Mouse (Mus musculus): ENCODE data around the gene Cyp2b13.
"Not testable (repeated sequence)": the region's sequence is repeated elsewhere in the genome, so short reads cannot be mapped to it uniquely, and the experiment has no call there.

DNA sequence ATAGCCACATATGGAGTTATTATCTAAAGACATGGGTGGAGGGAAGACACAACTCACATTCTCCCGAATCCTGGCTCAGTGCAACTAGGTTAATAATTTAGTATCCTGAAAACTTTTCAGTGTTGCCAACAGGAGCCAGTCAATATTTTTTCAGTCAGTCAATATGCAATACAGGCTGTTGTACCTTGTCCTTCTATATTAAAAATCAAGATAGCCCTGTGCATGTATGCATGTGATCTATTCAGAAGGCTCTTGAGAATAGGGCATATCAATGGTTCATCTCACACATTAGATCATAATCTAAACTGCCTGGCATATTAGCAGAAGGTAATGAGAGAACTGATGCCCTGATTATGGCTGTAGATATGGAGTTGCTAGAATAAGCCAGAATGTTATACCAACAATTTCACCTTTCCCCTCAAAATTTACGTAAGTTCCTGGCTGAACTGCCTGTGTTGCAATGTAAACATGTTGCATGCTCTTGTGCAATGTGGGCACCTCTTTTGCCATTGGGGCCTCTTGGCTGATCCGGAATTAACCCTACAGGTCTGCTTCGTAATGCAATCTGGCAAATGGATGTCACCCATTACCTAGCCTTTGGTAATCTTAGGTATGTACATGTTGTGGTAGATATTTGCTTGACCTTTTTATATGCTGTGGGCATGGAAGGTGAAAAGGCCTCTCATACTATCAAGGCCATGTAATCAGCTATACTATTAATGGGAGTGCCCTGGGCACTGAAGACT is 6.2 kb upstream of the Cyp2b13 start:
- TF ChIP-seq GATA1, TAL1 (IDR thresholded peaks at IDR 0.05; ENCODE audit: low read length): not testable (repeated sequence)
